Mouse (Mus musculus): ENCODE results near the gene Bves. TPM values are rescaled to one million over a fixed set of nuclear protein-coding genes. Genes with fewer than 3 reads are reported as not detected.

Bves gene
- polyA plus RNA-seq (2012; rRNA removed): 0.95 and 2.0 TPM in 2 replicates

DNA sequence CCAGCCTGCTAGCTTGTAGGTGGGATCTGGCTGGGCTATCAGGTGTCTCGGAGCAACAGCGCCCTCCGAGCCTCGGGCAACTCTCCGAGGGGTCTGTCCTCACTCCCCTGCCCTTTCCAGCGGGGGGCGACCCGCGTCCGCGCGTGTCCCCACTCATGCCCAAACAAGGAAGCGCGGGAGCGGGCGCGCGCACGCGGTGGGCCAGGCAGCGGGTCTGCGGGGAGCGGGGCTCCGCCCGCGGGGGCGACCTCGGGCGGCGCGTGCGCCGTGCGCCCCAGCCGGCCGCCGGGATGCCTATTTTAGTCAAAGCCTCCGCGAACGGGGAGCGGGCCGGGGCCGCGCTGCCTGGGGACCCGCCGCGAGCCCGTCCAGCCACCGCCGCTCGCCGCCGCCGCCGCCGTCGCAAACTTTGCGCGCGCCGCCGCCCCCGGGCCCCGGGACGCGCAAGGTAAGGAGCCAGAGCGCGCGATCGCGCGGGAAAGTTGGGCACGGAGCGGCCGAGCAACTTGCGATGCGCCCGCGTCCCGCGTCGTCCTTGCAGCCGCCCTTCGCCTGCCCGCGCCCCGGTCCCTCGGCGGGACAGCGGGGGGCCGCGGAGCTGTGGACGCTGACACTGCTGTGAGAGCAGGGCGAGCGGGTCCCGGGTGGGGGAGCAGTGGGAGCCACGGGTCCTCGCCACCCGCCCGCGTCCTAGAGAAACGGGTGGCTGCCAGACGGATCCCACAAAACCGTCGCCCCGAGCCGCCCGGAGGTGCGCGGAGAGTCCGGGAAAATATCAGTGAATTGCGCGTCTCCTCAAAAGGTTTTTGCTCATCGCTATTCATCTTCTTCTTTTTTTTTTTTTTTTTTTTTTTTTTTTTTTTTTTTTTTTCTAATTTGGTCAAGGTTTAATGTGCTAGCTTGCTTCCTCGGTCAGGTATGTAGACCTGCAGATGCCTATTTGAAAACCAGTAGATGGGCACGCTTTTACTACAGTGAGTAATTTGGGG, at the start of gene Bves:
TSS of gene Bves (plus strand) at position 339 of the 989 bp plus-strand sequence.

Other genes with a start within 250 kb of the Bves start
- 0.85 and 1.3 TPM in 2 replicates for gene Popdc3, start 157.7 kb upstream of the Bves start, polyA plus RNA-seq (2012; rRNA removed)
- 12.8 and 15.3 TPM in 2 replicates for gene Lin28b, start 150.6 kb downstream of the Bves start, polyA plus RNA-seq (2012; rRNA removed)
- 31.9 and 35.0 TPM in 2 replicates for gene Hace1, start 242.1 kb downstream of the Bves start, polyA plus RNA-seq (2012; rRNA removed)